Mouse (Mus musculus) stomach, embryonic 14.5 days (tissue): Measurements from ENCODE around the gene Mib2. TPM values are rescaled to one million over a fixed set of nuclear protein-coding genes. Genes with fewer than 3 reads are reported as not detected.
A peak's percentile ranks its signal among the peaks of the same experiment; 100 is the strongest.

Experiments used
- ATAC-seq: fragments of 200-750 bp; cut with Nextera tagmentation; 2 replicates; pipeline ENCODE4 v1.8.0; 2017; ENCODE audit warnings: low read depth, moderate TSS enrichment; ENCODE audit not compliant: insufficient number of reproducible peaks, insufficient read depth, low FRiP score
- H3K27ac ChIP-seq: fragments of 300-500 bp; sonication (generic); 2 replicates; pipeline ENCODE4 v1.5.1; 2014; ENCODE audit warnings: mild to moderate bottlenecking, low read length, moderate library complexity, mixed read lengths
- H3K27me3 ChIP-seq: fragments of 300-500 bp; sonication (generic); 2 replicates; pipeline ENCODE4 v1.6.1; 2014; ENCODE audit warnings: low read length, control low read depth, mixed read lengths; ENCODE audit not compliant: control insufficient read depth, insufficient read depth
- H3K36me3 ChIP-seq: fragments of 300-500 bp; sonication (generic); 2 replicates; pipeline ENCODE4 v1.6.1; 2014; ENCODE audit warnings: mild to moderate bottlenecking, control low read depth, low read length, moderate library complexity, mixed read lengths; ENCODE audit not compliant: control insufficient read depth, insufficient read depth
- H3K4me1 ChIP-seq: fragments of 300-500 bp; sonication (generic); 2 replicates; pipeline ENCODE4 v1.6.1; 2014; ENCODE audit warnings: low read length, control low read depth, mixed read lengths; ENCODE audit not compliant: control insufficient read depth, insufficient read depth
- H3K4me2 ChIP-seq: fragments of 300-500 bp; sonication (generic); replicated peaks from 2 replicates; pipeline ENCODE4 v1.6.1; 2014; ENCODE audit warnings: low read depth, low read length, control low read depth
- H3K4me3 ChIP-seq: fragments of 300-500 bp; sonication (generic); 2 replicates; pipeline ENCODE4 v1.5.1; 2014; ENCODE audit warnings: low read depth, low read length, control low read depth
- H3K9ac ChIP-seq: fragments of 300-500 bp; sonication (generic); replicated peaks from 2 replicates; pipeline ENCODE4 v1.6.1; 2014; ENCODE audit warnings: low read depth, mild to moderate bottlenecking, control low read depth, low read length, moderate library complexity, mixed read lengths
- H3K9me3 ChIP-seq: fragments of 300-500 bp; sonication (generic); 2 replicates; pipeline ENCODE4 v1.6.1; 2016; ENCODE audit warnings: low read depth, low read length, control low read depth; ENCODE audit not compliant: control insufficient read depth
- WGBS: fragments of 180-500 bp; shearing (Covaris S2); extraction: QIAGEN DNeasy Blood & Tissue Kit; methylation state at CpG from one replicate; pipeline ENCODE4 v1.1.7; 2014; 5-methylcytosine and 5-hydroxymethylcytosine counted together
- polyA plus RNA-seq: library from polyadenylated mRNA; unstranded; fragments of >200 nt; fragmentation: Nextera tagmentation; extraction: Ambion mirVana; gene quantifications from 2 replicates; pipeline ENCODE4 v1.2.1, GENCODE M21; 2014

The Mib2 gene
- 18.9 and 21.9 TPM in 2 replicates for polyA plus RNA-seq

- H3K27me3 ChIP-seq: no peaks in the 10 kb centered on the region
- peak within 1 kb of the TSS; percentile 78 for H3K9ac ChIP-seq
- WGBS: under 1% methylated on average over 73 of the region's 73 CpGs
- peak within 1 kb of the TSS; percentile 92 for H3K4me2 ChIP-seq
- H3K4me1 ChIP-seq: peaks cover 6% of the 10 kb centered on the region; the same call in 1 of the 2 replicates
- peak within 1 kb of the TSS; percentile 82 for H3K4me3 ChIP-seq
- peak within 1 kb of the TSS; percentile 64; the same call in 1 of the 2 replicates for H3K27ac ChIP-seq
- no peaks in the 10 kb centered on the region for H3K9me3 ChIP-seq
- no peaks in the 10 kb centered on the region for H3K36me3 ChIP-seq
- peak; percentile 98 for ATAC-seq
These were observed at the start of gene Mib2 for GRCm38 (mm10) chr4:155668689-155669597. Gene Mib2, minus strand, starts transcription at chr4:155669198.

GRCm38 (mm10) chr4:155710521-155711252 lies 41.7 kb upstream of the Mib2 start:
- no peak for ATAC-seq
- peaks cover 18% of the 10 kb centered on the region; the same call in 1 of the 2 replicates for H3K4me1 ChIP-seq

GRCm38 (mm10) chr4:155708988-155709387 lies 40.0 kb upstream of the Mib2 start:
- no peak overlapping the region for H3K27ac ChIP-seq
- no peaks in the 10 kb centered on the region; the same call in 1 of the 2 replicates for H3K36me3 ChIP-seq
- no peak for ATAC-seq
- no peak overlapping the region for H3K4me3 ChIP-seq
- H3K4me1 ChIP-seq: peaks cover 18% of the 10 kb centered on the region; the same call in 1 of the 2 replicates
- no peak overlapping the region for H3K9ac ChIP-seq
- H3K9me3 ChIP-seq: no peaks in the 10 kb centered on the region
- no peaks in the 10 kb centered on the region for H3K27me3 ChIP-seq
- H3K4me2 ChIP-seq: no peak overlapping the region

More at GRCm38 (mm10) chr4:155710521-155711252, 41.7 kb upstream of the Mib2 start:
- peaks cover 3% of the 10 kb centered on the region for H3K36me3 ChIP-seq
- 68% methylated on average over 6 of the region's 6 CpGs for WGBS
- H3K27me3 ChIP-seq: no peaks in the 10 kb centered on the region
- H3K9me3 ChIP-seq: no peaks in the 10 kb centered on the region
- H3K4me2 ChIP-seq: no peak overlapping the region
- H3K9ac ChIP-seq: no peak overlapping the region
- H3K4me3 ChIP-seq: no peak overlapping the region
- H3K27ac ChIP-seq: 0 out of 2 replicates have a peak overlapping the region, but pooled peaks have one; percentile 21

GRCm38 (mm10) chr4:155708582-155708981 lies 39.6 kb upstream of the Mib2 start:
- Histone ChIP-seq H3K9me3 (no peaks in the 10 kb centered on the region), H3K27ac (no peak overlapping the region), H3K27me3 (no peaks in the 10 kb centered on the region), H3K4me2 (no peak overlapping the region), H3K4me1 (peaks cover 18% of the 10 kb centered on the region; the same call in 1 of the 2 replicates), H3K9ac (no peak overlapping the region), H3K4me3 (no peak overlapping the region), H3K36me3 (no peaks in the 10 kb centered on the region; the same call in 1 of the 2 replicates)
- no peak for ATAC-seq
- 79% methylated on average over 2 of the region's 2 CpGs for whole genome bisulfite sequencing

GRCm38 (mm10) chr4:155705592-155705929 lies 36.6 kb upstream of the Mib2 start:
- under 1% methylated on average over 19 of the region's 19 CpGs for WGBS
- Histone ChIP-seq H3K27ac (peak overlapping the region; percentile 96), H3K27me3 (no peaks in the 10 kb centered on the region), H3K4me2 (peak overlapping the region; percentile 70), H3K9me3 (no peaks in the 10 kb centered on the region), H3K9ac (peak overlapping the region; percentile 91), H3K4me3 (peak overlapping the region; percentile 86), H3K36me3 (no peaks in the 10 kb centered on the region; the same call in 1 of the 2 replicates), H3K4me1 (peaks cover 16% of the 10 kb centered on the region; the same call in 1 of the 2 replicates)
- no peak for ATAC-seq

- Histone ChIP-seq H3K27me3 (no peaks in the 10 kb centered on the region), H3K4me3 (peak within 1 kb of the TSS; percentile 86), H3K4me2 (peak within 1 kb of the TSS; percentile 76), H3K9ac (peak within 1 kb of the TSS; percentile 91), H3K4me1 (peaks cover 10% of the 10 kb centered on the region; the same call in 1 of the 2 replicates), H3K36me3 (no peaks in the 10 kb centered on the region; the same call in 1 of the 2 replicates), H3K9me3 (no peaks in the 10 kb centered on the region), H3K27ac (peak within 1 kb of the TSS; percentile 96)
- peak; percentile 95 for ATAC-seq
- WGBS: under 1% methylated on average over 83 of the region's 83 CpGs
These were observed 36.0 kb upstream of the Mib2 start, which contains the start of gene Ssu72 for GRCm38 (mm10) chr4:155704721-155705591. Gene Ssu72, plus strand, starts transcription at chr4:155704800.

- H3K9me3 ChIP-seq: no peaks in the 10 kb centered on the region
- H3K9ac ChIP-seq: no peak overlapping the region
- H3K27ac ChIP-seq: no peak overlapping the region
- no peak overlapping the region for H3K4me2 ChIP-seq
- H3K27me3 ChIP-seq: no peaks in the 10 kb centered on the region
- no peak overlapping the region for H3K4me3 ChIP-seq
- peaks cover 8% of the 10 kb centered on the region; the same call in 1 of the 2 replicates for H3K4me1 ChIP-seq
- ATAC-seq: no peak
- H3K36me3 ChIP-seq: no peaks in the 10 kb centered on the region
- 96% methylated on average over 4 of the region's 4 CpGs for WGBS
These were observed 34.5 kb upstream of the Mib2 start for GRCm38 (mm10) chr4:155703425-155703929.
